Mouse (Mus musculus) bone marrow macrophage, adult 2 months (primary cell): Measurements from ENCODE around the gene Zswim5.

Experiments
- CTCF ChIP-seq: IDR thresholded peaks from 2 replicates; pipeline ENCODE4 v1.5.1; 2012; ENCODE audit warnings: low read depth, mild to moderate bottlenecking, low read length, moderate library complexity
- POLR2A ChIP-seq: IDR thresholded peaks from 2 replicates; pipeline ENCODE4 v1.6.1; 2012; ENCODE audit warnings: mild to moderate bottlenecking, low read depth, low read length, borderline replicate concordance

GRCm38 (mm10) chr4:117018327-117018726, 141.2 kb downstream of the Zswim5 start:
- TF ChIP-seq POLR2A (no peak), CTCF (no peak)
